Mouse (Mus musculus) stomach, postnatal 0 days (tissue): ENCODE results near the gene Atp8a2. TPM values are rescaled to one million over a fixed set of nuclear protein-coding genes. Genes with fewer than 3 reads are reported as not detected.

Source experiments
- ATAC-seq: fragments of 200-750 bp; cut with Nextera tagmentation; 2 replicates; pipeline ENCODE4 v1.8.0; 2017; ENCODE audit not compliant: low FRiP score, low TSS enrichment
- DNase-seq: peaks from one replicate; pipeline ENCODE4 v3.0.0-alpha.2; 2016; ENCODE audit warnings: low spot score
- H3K27ac ChIP-seq: fragments of 300-500 bp; sonication (generic); replicated peaks from 2 replicates; pipeline ENCODE4 v1.5.1; 2014; ENCODE audit warnings: mild to moderate bottlenecking, control low read depth
- H3K27me3 ChIP-seq: fragments of 300-500 bp; sonication (generic); 2 replicates; pipeline ENCODE4 v1.6.1; 2014; ENCODE audit warnings: low read length; ENCODE audit not compliant: control insufficient read depth, insufficient read depth
- H3K36me3 ChIP-seq: fragments of 300-500 bp; sonication (generic); 2 replicates; pipeline ENCODE4 v1.6.1; 2014; ENCODE audit warnings: low read length, mixed read lengths; ENCODE audit not compliant: control insufficient read depth, insufficient read depth
- H3K4me1 ChIP-seq: fragments of 300-500 bp; sonication (generic); replicated peaks from 2 replicates; pipeline ENCODE4 v1.6.1; 2014; ENCODE audit warnings: antibody characterized with exemption; ENCODE audit not compliant: control insufficient read depth, insufficient read depth
- H3K4me2 ChIP-seq: fragments of 300-500 bp; sonication (generic); replicated peaks from 2 replicates; pipeline ENCODE4 v1.6.1; 2014; ENCODE audit warnings: low read depth, mild to moderate bottlenecking, control low read depth, moderate library complexity
- H3K4me3 ChIP-seq: fragments of 300-500 bp; sonication (generic); 2 replicates; pipeline ENCODE4 v1.5.1; 2014; ENCODE audit warnings: low read depth, low read length, control low read depth
- H3K9ac ChIP-seq: fragments of 300-500 bp; sonication (generic); 2 replicates; pipeline ENCODE4 v1.6.1; 2014; ENCODE audit warnings: mild to moderate bottlenecking, low read length, control low read depth, mixed read lengths
- H3K9me3 ChIP-seq: fragments of 300-500 bp; sonication (generic); 2 replicates; pipeline ENCODE4 v1.6.1; 2016; ENCODE audit warnings: low read length; ENCODE audit not compliant: control insufficient read depth
- CTCF ChIP-seq: IDR thresholded peaks from 2 replicates; pipeline ENCODE4 v1.5.1; 2016; ENCODE audit warnings: antibody characterized with exemption, low read depth, mild to moderate bottlenecking, moderate library complexity
- EP300 ChIP-seq: optimal IDR thresholded peaks from 2 replicates; pipeline ENCODE3; 2016; ENCODE audit warnings: antibody characterized with exemption
- WGBS: fragments of 180-500 bp; shearing (Covaris S2); extraction: QIAGEN DNeasy Blood & Tissue Kit; methylation state at CpG from one replicate; pipeline ENCODE4 v1.1.7; 2014; 5-methylcytosine and 5-hydroxymethylcytosine counted together
- polyA plus RNA-seq: library from polyadenylated mRNA; unstranded; fragments of >200 nt; fragmentation: Nextera tagmentation; extraction: Ambion mirVana; gene quantifications from 2 replicates; pipeline ENCODE4 v1.2.1, GENCODE M21; 2015

Atp8a2 gene
- polyA plus RNA-seq, 1 experiment from 2014 or later, result 6.3 TPM

GRCm38 (mm10) chr14:60176469-60176890, 20.5 kb downstream of the Atp8a2 start:
- H3K9ac ChIP-seq, result peak overlapping the region; percentile 69; the same call in 1 of the 2 replicates
- whole genome bisulfite sequencing, result 40% methylated on average over 9 of the region's 9 CpGs
- H3K9me3 ChIP-seq, result no peaks in the 10 kb centered on the region
- no peaks in the 10 kb centered on the region for H3K4me1 ChIP-seq
- TF ChIP-seq EP300, result no peak
- TF ChIP-seq CTCF, result no peak
- no peaks in the 10 kb centered on the region for H3K36me3 ChIP-seq
- no peak; the same call in 1 of the 2 replicates for ATAC-seq
- peak overlapping the region; percentile 96 for H3K4me2 ChIP-seq
- H3K27ac ChIP-seq, result peak overlapping the region; percentile 91
- DNase-seq, result no peak
- H3K4me3 ChIP-seq, result peak overlapping the region; percentile 71
- H3K27me3 ChIP-seq, result no peaks in the 10 kb centered on the region

GRCm38 (mm10) chr14:60172286-60173055, 24.5 kb downstream of the Atp8a2 start:
- no peaks in the 10 kb centered on the region for H3K9me3 ChIP-seq
- no peak overlapping the region for H3K9ac ChIP-seq
- ATAC-seq (no peak), DNase-seq (no peak)
- WGBS, result 64% methylated on average over 12 of the region's 12 CpGs
- no peaks in the 10 kb centered on the region for H3K4me1 ChIP-seq
- H3K4me2 ChIP-seq, result no peak overlapping the region
- no peak overlapping the region for H3K4me3 ChIP-seq
- H3K27me3 ChIP-seq, result no peaks in the 10 kb centered on the region
- H3K36me3 ChIP-seq, result no peaks in the 10 kb centered on the region
- H3K27ac ChIP-seq, result no peak overlapping the region
- TF ChIP-seq CTCF (peak; percentile 16; the same call in 1 of the 2 replicates), EP300 (no peak)

- DNase-seq, result peak; percentile 67
- WGBS, result 58% methylated on average over 16 of the region's 16 CpGs
- TF ChIP-seq CTCF, result no peak
These were observed 26.0 kb downstream of the Atp8a2 start for GRCm38 (mm10) chr14:60170845-60171610.

GRCm38 (mm10) chr14:60163367-60163766, 33.6 kb downstream of the Atp8a2 start:
- Histone ChIP-seq H3K9ac (no peak overlapping the region), H3K4me2 (no peak overlapping the region), H3K27me3 (no peaks in the 10 kb centered on the region), H3K4me3 (no peak overlapping the region), H3K27ac (no peak overlapping the region), H3K9me3 (no peaks in the 10 kb centered on the region), H3K4me1 (no peaks in the 10 kb centered on the region), H3K36me3 (no peaks in the 10 kb centered on the region)
- DNase-seq (no peak), ATAC-seq (peak; percentile 97)
- WGBS, result 80% methylated on average over 3 of the region's 3 CpGs
- TF ChIP-seq CTCF (no peak), EP300 (no peak)

More at GRCm38 (mm10) chr14:60170845-60171610, 26.0 kb downstream of the Atp8a2 start:
- H3K4me1 ChIP-seq, result no peaks in the 10 kb centered on the region
- H3K27me3 ChIP-seq, result no peaks in the 10 kb centered on the region
- H3K4me2 ChIP-seq, result no peak overlapping the region
- no peak overlapping the region for H3K4me3 ChIP-seq
- no peaks in the 10 kb centered on the region for H3K9me3 ChIP-seq
- H3K36me3 ChIP-seq, result no peaks in the 10 kb centered on the region
- peak; percentile 82 for ATAC-seq
- peak overlapping the region; percentile 20; the same call in 1 of the 2 replicates for H3K27ac ChIP-seq
- no peak overlapping the region for H3K9ac ChIP-seq

- no peak overlapping the region for H3K4me3 ChIP-seq
- no peaks in the 10 kb centered on the region for H3K27me3 ChIP-seq
- WGBS, result 74% methylated on average over 11 of the region's 11 CpGs
- no peak for DNase-seq
- no peak for ATAC-seq
- no peak overlapping the region for H3K27ac ChIP-seq
- no peak overlapping the region for H3K4me2 ChIP-seq
- H3K9me3 ChIP-seq, result no peaks in the 10 kb centered on the region
- H3K36me3 ChIP-seq, result no peaks in the 10 kb centered on the region
- no peak overlapping the region for H3K9ac ChIP-seq
- TF ChIP-seq EP300 (no peak), CTCF (no peak)
- no peaks in the 10 kb centered on the region for H3K4me1 ChIP-seq
These were observed 44.6 kb downstream of the Atp8a2 start for GRCm38 (mm10) chr14:60152373-60152772.
